Mouse (Mus musculus): ENCODE results near the gene Gm7030. TPM values are rescaled to one million over a fixed set of nuclear protein-coding genes. Genes with fewer than 3 reads are reported as not detected.
"Not testable (repeated sequence)": the region's sequence is repeated elsewhere in the genome, so short reads cannot be mapped to it uniquely, and the experiment has no call there.

The Gm7030 gene
- polyA plus RNA-seq, 1 experiment from 2014 or later = not detected

DNA sequence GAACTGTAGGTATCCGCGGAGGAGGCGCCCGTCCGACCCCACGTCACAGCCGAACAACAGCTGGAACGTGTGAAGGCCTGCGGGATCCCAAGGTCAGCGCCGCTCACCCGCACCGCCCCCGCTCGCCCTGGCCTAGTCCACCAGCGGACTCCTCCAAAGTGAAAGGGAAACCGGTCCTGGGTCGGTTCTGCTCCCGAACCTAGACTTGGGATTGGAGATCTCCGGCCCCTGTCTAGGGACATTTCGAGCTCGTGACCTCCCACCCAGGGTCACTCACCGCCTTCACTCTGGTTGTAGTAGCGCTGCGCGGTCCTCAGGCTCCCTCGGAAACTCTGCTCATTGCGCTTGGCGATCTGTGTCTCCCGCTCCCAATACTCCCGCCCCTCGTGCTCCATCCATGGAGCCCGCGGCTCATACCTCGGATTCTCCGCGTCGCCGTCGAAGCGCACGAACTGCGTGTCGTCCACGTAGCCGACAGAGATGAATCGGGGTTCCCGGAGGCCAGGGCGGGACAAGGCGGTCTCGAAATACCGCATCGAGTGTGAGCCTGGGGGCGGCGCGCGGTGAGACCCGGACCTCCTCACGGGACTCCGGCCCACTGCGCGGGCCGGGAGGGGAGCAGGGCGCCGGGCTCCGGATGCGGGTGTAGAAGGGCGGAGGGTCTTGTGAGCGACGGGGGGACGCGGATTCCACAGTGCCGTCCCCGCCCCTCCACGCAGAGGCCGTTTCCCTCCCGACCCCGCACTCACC lies 16.1 kb upstream of the Gm7030 start:
- H3K9me3 ChIP-seq (replicated peaks; ENCODE audit: control insufficient read depth, low read length) = no peaks in the 10 kb centered on the region
- H3K9ac ChIP-seq (ENCODE audit: low read depth, low read length) = no peak overlapping the region
- 2% methylated on average over 78 of the region's 78 CpGs for WGBS (ENCODE audit: insufficient replicate concordance)
- H3K36me3 ChIP-seq (ENCODE audit: control insufficient read depth, insufficient read depth) = no peaks in the 10 kb centered on the region
- no peaks in the 10 kb centered on the region for H3K4me1 ChIP-seq (ENCODE audit: control insufficient read depth, low read depth, low read length)
- H3K4me3 ChIP-seq (ENCODE audit: low read depth, low read length) = peak overlapping the region; percentile 43
- H3K4me2 ChIP-seq (ENCODE audit: low read depth, low read length) = peak overlapping the region; percentile 49
- H3K27ac ChIP-seq (ENCODE audit: low read length) = no peak overlapping the region
- H3K27me3 ChIP-seq (ENCODE audit: control insufficient read depth, insufficient read depth, low read depth, low read length) = peaks cover 26% of the 10 kb centered on the region
- no peak for ATAC-seq (ENCODE audit: low read depth)

DNA sequence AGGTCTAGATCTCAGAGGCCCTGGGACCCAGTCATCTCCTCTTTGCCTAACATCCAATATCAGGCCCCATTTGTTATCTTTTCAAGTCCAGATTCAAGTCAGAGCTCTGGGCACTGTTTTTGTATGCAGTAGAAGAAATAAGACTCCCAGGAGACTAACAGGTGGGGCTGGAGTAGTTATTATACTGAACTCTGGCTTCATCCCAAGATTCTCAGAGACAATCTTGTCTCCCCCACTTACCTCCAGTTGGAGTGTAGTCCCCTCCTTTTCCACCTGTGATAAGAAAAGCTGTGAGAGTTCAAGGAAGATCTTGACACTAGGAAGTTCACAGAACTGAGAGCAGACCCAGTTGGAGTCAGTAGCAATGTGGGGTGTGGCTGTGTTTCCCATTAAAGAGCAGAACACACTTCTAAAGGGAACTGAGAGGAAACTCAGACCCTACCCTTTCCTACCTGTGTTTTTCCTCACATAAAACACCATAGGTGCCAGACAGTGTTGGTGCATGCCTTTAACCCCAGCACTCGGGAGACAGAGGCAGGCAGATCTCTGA lies 7.1 kb upstream of the Gm7030 start:
- ATAC-seq (ENCODE audit: low read depth); H3K9me3 ChIP-seq (replicated peaks; ENCODE audit: control insufficient read depth, low read length); H3K36me3 ChIP-seq (ENCODE audit: control insufficient read depth, insufficient read depth); H3K4me2 ChIP-seq (ENCODE audit: low read depth, low read length); H3K9ac ChIP-seq (ENCODE audit: low read depth, low read length); H3K4me3 ChIP-seq (ENCODE audit: low read depth, low read length); H3K27ac ChIP-seq (ENCODE audit: low read length); H3K27me3 ChIP-seq (ENCODE audit: control insufficient read depth, insufficient read depth, low read depth, low read length); H3K4me1 ChIP-seq (ENCODE audit: control insufficient read depth, low read depth, low read length): not testable (repeated sequence)
- WGBS (ENCODE audit: insufficient replicate concordance) = 25% methylated on average over 1 of the region's 1 CpGs

DNA sequence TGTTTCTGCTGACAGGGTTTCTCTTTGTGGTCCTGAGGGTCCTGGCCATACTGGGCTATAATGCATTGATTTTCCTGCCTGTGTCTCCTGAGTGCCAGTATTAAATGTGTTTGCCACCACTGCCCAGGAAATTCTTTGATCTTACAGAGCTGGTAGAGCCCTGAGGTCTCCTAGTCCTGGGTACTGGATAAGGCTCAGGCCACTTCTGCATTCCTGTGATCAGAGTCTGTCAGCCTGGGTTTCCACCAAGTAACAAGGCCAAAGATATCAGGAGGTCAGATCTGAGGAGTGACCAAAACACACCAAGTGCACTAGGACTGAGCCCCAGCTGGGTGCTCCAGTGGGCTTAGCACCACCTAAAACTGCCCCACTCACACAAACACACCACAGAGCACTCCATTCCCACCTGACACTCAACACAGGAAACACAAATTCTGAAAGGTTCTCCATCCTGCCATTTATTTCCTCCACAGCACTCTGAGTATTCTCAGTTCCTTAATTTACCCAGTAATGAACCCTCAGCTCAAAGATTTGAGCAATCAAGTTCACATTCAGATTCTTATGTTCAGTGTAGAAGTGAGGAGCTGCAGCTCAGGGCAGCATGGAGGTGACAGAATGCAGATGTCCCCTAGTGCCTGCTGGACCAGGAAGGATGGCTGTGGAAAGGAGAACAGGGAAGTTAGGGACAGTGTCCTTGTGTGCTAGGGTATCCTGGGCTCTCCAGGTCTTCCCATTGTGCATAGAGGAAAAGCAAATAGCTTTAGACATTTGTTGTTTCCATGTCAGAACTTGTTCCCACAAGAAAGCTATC lies 6.4 kb upstream of the Gm7030 start:
- not testable (repeated sequence) for H3K4me2 ChIP-seq (ENCODE audit: low read depth, low read length); H3K9ac ChIP-seq (ENCODE audit: low read depth, low read length); H3K36me3 ChIP-seq (ENCODE audit: control insufficient read depth, insufficient read depth); H3K27me3 ChIP-seq (ENCODE audit: control insufficient read depth, insufficient read depth, low read depth, low read length); H3K4me3 ChIP-seq (ENCODE audit: low read depth, low read length); H3K9me3 ChIP-seq (replicated peaks; ENCODE audit: control insufficient read depth, low read length); ATAC-seq (ENCODE audit: low read depth); H3K27ac ChIP-seq (ENCODE audit: low read length); H3K4me1 ChIP-seq (ENCODE audit: control insufficient read depth, low read depth, low read length)

DNA sequence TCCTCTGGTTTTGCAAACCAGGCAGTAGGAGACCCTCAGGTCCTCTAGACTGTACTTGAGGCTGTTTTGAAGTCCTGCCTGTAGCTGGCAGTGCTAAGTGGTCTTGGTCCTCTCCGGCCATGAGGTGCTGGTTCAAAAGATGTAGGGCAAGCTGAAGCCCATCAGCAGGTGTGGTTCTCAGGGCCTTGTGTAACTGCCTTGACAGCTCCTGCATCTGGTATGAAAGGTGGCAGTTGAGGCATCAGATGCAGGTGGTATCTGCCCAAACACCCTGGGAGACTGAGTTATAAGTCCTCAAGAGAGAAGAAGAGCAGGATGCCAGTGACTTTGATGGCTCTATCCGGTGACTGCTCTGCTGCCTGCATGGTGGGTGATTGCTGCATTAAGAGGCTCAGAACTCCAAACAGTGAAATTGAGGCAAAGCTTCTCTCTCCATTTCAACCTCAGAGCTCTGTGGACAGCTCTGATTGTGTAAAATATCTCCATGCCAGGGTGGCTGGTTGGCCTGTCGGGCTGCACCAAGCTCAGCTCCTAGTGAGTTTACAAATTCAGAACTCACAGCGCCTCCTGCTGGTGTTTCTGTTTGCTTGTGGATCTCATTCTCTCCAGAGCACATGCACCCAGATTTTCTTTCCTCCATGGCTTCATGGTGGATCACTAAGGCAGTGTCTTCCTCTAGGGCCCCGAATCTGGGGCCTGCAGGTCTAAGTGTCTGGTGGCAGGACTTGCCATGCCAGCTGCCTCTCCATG lies 2.5 kb upstream of the Gm7030 start:
- Histone ChIP-seq H3K4me3 (ENCODE audit: low read depth, low read length) (no peak overlapping the region), H3K4me2 (ENCODE audit: low read depth, low read length) (no peak overlapping the region), H3K4me1 (ENCODE audit: control insufficient read depth, low read depth, low read length) (no peaks in the 10 kb centered on the region), H3K36me3 (ENCODE audit: control insufficient read depth, insufficient read depth) (no peaks in the 10 kb centered on the region), H3K9me3 (replicated peaks; ENCODE audit: control insufficient read depth, low read length) (no peaks in the 10 kb centered on the region), H3K27me3 (ENCODE audit: control insufficient read depth, insufficient read depth, low read depth, low read length) (no peaks in the 10 kb centered on the region), H3K9ac (ENCODE audit: low read depth, low read length) (no peak overlapping the region), H3K27ac (ENCODE audit: low read length) (no peak overlapping the region)
- no peak for ATAC-seq (ENCODE audit: low read depth)
- WGBS (ENCODE audit: insufficient replicate concordance) = 45% methylated on average over 5 of the region's 5 CpGs

DNA sequence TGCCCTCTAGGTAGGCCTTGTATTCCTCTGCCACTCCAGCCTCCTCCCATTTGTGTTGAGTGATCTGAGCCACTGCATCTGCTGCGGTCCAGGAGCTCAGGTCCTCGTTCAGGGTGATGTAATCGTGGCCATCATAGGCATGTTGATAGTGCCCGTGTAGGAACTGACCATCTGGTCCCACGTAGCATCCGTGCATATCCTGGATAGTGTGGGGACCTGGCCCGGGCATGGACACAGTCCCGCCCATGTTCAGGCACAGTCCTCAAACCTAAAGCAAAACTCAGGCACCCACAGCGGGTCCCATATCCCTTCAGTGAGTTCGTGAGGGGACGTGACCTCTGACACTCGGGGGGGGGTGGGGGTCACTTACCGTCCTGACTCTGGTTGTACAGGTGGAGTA lies 700 bp downstream of the Gm7030 start:
- 40% methylated on average over 10 of the region's 13 CpGs for WGBS (ENCODE audit: insufficient replicate concordance)

DNA sequence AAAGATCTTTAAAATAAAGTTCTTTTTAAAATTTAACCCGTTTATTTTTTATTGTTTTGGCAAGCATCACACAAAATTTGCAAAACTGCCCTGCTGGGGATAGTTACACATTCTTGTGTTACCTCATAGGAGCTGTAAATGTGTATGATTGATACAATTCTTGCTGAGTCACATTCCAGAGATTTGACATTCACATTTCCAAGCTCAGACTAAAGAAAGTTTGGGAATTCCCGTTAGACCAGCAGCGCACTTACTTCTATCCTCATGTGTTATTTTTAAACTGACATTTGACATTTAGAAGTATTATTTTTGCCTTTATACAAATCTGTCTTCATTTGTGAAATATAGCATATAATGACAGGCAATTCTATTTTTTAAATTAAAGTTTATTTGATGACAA lies 5.1 kb downstream of the Gm7030 start:
- 57% methylated on average over 3 of the region's 3 CpGs for WGBS (ENCODE audit: insufficient replicate concordance)
- not testable (repeated sequence) for ATAC-seq (ENCODE audit: low read depth)

More for the DNA sequence above, 700 bp downstream of the Gm7030 start:
- H3K9me3 ChIP-seq (replicated peaks; ENCODE audit: control insufficient read depth, low read length); H3K4me3 ChIP-seq (ENCODE audit: low read depth, low read length); ATAC-seq (ENCODE audit: low read depth); H3K27ac ChIP-seq (ENCODE audit: low read length); H3K27me3 ChIP-seq (ENCODE audit: control insufficient read depth, insufficient read depth, low read depth, low read length); H3K9ac ChIP-seq (ENCODE audit: low read depth, low read length); H3K4me1 ChIP-seq (ENCODE audit: control insufficient read depth, low read depth, low read length); H3K36me3 ChIP-seq (ENCODE audit: control insufficient read depth, insufficient read depth); H3K4me2 ChIP-seq (ENCODE audit: low read depth, low read length): not testable (repeated sequence)

DNA sequence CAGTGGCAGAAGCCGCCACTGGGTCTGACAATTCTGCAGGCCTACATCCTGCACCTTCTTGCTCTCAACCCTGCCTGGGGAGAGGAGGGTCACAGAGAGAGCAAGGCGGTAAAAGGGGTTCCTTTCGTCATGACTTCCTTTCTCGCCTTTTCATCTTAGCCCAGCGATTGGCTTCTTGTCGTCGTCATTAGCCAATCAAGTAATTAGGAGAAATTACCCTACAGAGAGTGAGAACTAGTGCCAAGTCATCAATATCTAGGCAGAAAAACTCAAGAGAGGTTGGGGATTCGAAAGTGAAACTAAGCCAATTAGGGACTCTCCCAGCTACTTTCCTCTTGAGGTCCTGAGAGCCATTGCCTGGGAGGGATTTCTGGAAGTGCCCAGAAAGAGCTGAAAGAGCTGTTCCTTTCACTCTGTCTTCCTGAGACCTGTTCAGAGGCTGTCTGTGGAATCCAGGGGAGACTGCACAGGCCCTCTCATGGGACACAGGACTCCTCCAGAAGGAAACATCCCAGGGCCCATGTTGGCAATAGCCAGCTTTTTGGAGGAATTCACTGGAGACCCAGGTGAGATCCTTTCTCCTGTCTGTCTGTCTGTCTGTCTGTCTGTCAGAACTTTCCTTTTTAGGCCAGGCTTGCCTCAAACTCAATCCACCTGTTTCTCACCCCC lies 7.7 kb downstream of the Gm7030 start, which contains the start of gene Gm19684:
Gm19684 (plus strand) TSS at position 327 of the 669 bp plus-strand sequence.
- not testable (repeated sequence) for H3K9me3 ChIP-seq (replicated peaks; ENCODE audit: control insufficient read depth, low read length); H3K27ac ChIP-seq (ENCODE audit: low read length); H3K4me3 ChIP-seq (ENCODE audit: low read depth, low read length); H3K4me1 ChIP-seq (ENCODE audit: control insufficient read depth, low read depth, low read length); H3K9ac ChIP-seq (ENCODE audit: low read depth, low read length); H3K27me3 ChIP-seq (ENCODE audit: control insufficient read depth, insufficient read depth, low read depth, low read length); H3K36me3 ChIP-seq (ENCODE audit: control insufficient read depth, insufficient read depth)
- peak within 1 kb of the TSS; percentile 39 for H3K4me2 ChIP-seq (ENCODE audit: low read depth, low read length)
- WGBS (ENCODE audit: insufficient replicate concordance) = 2% methylated on average over 8 of the region's 8 CpGs
- peak; percentile 71 for ATAC-seq (ENCODE audit: low read depth)

More for the DNA sequence above, 5.1 kb downstream of the Gm7030 start:
- H3K4me3 ChIP-seq (ENCODE audit: low read depth, low read length); H3K9me3 ChIP-seq (replicated peaks; ENCODE audit: control insufficient read depth, low read length); H3K4me2 ChIP-seq (ENCODE audit: low read depth, low read length); H3K27me3 ChIP-seq (ENCODE audit: control insufficient read depth, insufficient read depth, low read depth, low read length); H3K9ac ChIP-seq (ENCODE audit: low read depth, low read length); H3K4me1 ChIP-seq (ENCODE audit: control insufficient read depth, low read depth, low read length); H3K27ac ChIP-seq (ENCODE audit: low read length); H3K36me3 ChIP-seq (ENCODE audit: control insufficient read depth, insufficient read depth): not testable (repeated sequence)

DNA sequence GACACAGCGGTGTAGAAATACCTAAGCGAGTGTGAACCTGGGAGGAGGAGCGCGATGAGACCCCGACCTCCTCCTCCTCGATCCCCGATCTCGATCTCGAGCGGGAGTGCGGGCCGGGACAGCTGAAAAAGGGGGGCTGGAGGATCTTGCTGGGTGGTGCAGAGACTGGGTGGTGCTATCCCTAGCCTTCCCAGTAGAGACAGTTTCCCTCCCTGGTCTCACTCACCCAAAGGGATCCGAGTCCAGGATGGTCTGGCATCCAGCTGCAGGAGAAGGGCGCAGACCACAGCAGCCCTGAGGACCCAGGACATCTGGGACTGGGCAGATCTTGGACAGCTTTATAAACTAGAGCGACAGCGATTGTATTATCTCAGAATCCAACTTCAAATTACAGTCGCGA lies 8.4 kb downstream of the Gm7030 start:
- H3K4me3 ChIP-seq (ENCODE audit: low read depth, low read length); H3K4me1 ChIP-seq (ENCODE audit: control insufficient read depth, low read depth, low read length); H3K9ac ChIP-seq (ENCODE audit: low read depth, low read length); H3K27me3 ChIP-seq (ENCODE audit: control insufficient read depth, insufficient read depth, low read depth, low read length); H3K36me3 ChIP-seq (ENCODE audit: control insufficient read depth, insufficient read depth); H3K9me3 ChIP-seq (replicated peaks; ENCODE audit: control insufficient read depth, low read length); H3K27ac ChIP-seq (ENCODE audit: low read length): not testable (repeated sequence)
- peak overlapping the region; percentile 39; the same call in 1 of the 2 replicates for H3K4me2 ChIP-seq (ENCODE audit: low read depth, low read length)
- WGBS (ENCODE audit: insufficient replicate concordance) = 19% methylated on average over 18 of the region's 18 CpGs
- ATAC-seq (ENCODE audit: low read depth) = 0 out of 2 replicates have a peak, but pooled peaks have one; percentile 30

Data from liver, embryonic 16.5 days (tissue).